Mouse (Mus musculus) ES-E14 (cell line): Measurements from ENCODE around the gene Phldb3. TPM values are rescaled to one million over a fixed set of nuclear protein-coding genes. Genes with fewer than 3 reads are reported as not detected.

Experiments
- DNase-seq: peaks from one replicate; pipeline ENCODE4 v3.0.0-alpha.2; 2013; ENCODE audit warnings: low read depth, low spot score
- H3K27ac ChIP-seq: 2 replicates; pipeline ENCODE4 v1.5.1; 2012; ENCODE audit warnings: low read depth, mild to moderate bottlenecking, low read length, moderate library complexity, mixed read lengths; ENCODE audit not compliant: poor library complexity, insufficient read depth, severe bottlenecking
- H3K36me3 ChIP-seq: 2 replicates; pipeline ENCODE4 v1.6.1; 2012; ENCODE audit warnings: mild to moderate bottlenecking, low read length, moderate library complexity, mixed read lengths; ENCODE audit not compliant: control insufficient read depth, poor library complexity, insufficient read depth, severe bottlenecking
- H3K4me1 ChIP-seq, 2 experiments: fragments of 150-350 bp in 1 of 2; sonication (generic) in 1 of 2; 2 replicates each; pipeline ENCODE4 v1.6.1; 2012; ENCODE audit warnings: low read length in 2 of 2, mild to moderate bottlenecking in 1 of 2, mixed read lengths in 1 of 2; ENCODE audit not compliant: control insufficient read depth in 2 of 2, insufficient read depth in 2 of 2, poor library complexity in 1 of 2
- H3K4me3 ChIP-seq, 2 experiments: fragments of 150-350 bp in 1 of 2; sonication (generic) in 1 of 2; 2 replicates each; pipeline ENCODE4 v1.5.1; 2012; ENCODE audit warnings: low read length in 2 of 2, low read depth in 1 of 2, mild to moderate bottlenecking in 1 of 2, mixed read lengths in 1 of 2; ENCODE audit not compliant: insufficient read depth in 1 of 2, poor library complexity in 1 of 2, severe bottlenecking in 1 of 2
- H3K9ac ChIP-seq: 2 replicates; pipeline ENCODE4 v1.6.1; 2012; ENCODE audit warnings: low read depth, mild to moderate bottlenecking, low read length, mixed read lengths; ENCODE audit not compliant: poor library complexity, insufficient read depth, severe bottlenecking
- H3K9me3 ChIP-seq: fragments of 150-350 bp; sonication (generic); 2 replicates; pipeline ENCODE4 v1.6.1; 2012; ENCODE audit warnings: low read depth, mild to moderate bottlenecking, low read length; ENCODE audit not compliant: control insufficient read depth, insufficient read depth
- CHD2 ChIP-seq: IDR thresholded peaks from 2 replicates; pipeline ENCODE4 v1.6.1; 2014; ENCODE audit warnings: mild to moderate bottlenecking, low read depth, low read length, inconsistent platforms
- HCFC1 ChIP-seq: IDR thresholded peaks from 2 replicates; pipeline ENCODE4 v1.6.1; 2012; ENCODE audit warnings: low read length, inconsistent platforms, borderline replicate concordance; ENCODE audit not compliant: insufficient read depth
- MAFK ChIP-seq: IDR thresholded peaks from 2 replicates; pipeline ENCODE4 v1.6.1; 2014; ENCODE audit warnings: mild to moderate bottlenecking, low read depth, low read length, inconsistent platforms; ENCODE audit not compliant: insufficient read depth
- ZC3H11A ChIP-seq: IDR thresholded peaks from 2 replicates; pipeline ENCODE4 v1.6.1; 2012; ENCODE audit warnings: low read depth, mild to moderate bottlenecking, inconsistent platforms, low read length, borderline replicate concordance
- ZNF384 ChIP-seq: IDR thresholded peaks from 2 replicates; pipeline ENCODE4 v1.6.1; 2012; ENCODE audit warnings: low read depth, low read length, inconsistent platforms
- in situ Hi-C, 2 experiments: fragments of 600-800 bp; cut with MboI; formaldehyde crosslinking; loops; one replicate each; pipeline ENCODE4 v1.15.1; 2025; ENCODE audit warnings: low sequenced_read_pairs in 2 of 2, inconsistent platforms in 1 of 2; ENCODE audit not compliant: unreplicated experiment in 2 of 2
- total RNA-seq: library from RNA; depleted of rRNA; stranded (reverse); fragments of 300-350 nt; gene quantifications from 2 replicates; pipeline ENCODE4 v1.2.3, GENCODE M21; 2012; rRNA removed

Phldb3 gene
- total RNA-seq, 1 experiment, result 1.5 TPM

- Histone ChIP-seq H3K27ac (no peak within 1 kb of the TSS), H3K4me3 (no peak within 1 kb of the TSS), H3K4me1 (no peaks in the 10 kb centered on the region), H3K36me3 (no peaks in the 10 kb centered on the region), H3K9me3 (no peaks in the 10 kb centered on the region), H3K9ac (no peak within 1 kb of the TSS)
- TF ChIP-seq MAFK (no peak), HCFC1 (no peak), ZNF384 (no peak), ZC3H11A (no peak), CHD2 (no peak)
- no peak for DNase-seq
- in situ Hi-C loops, result no loop called here
These were observed 66.0 kb downstream of the Phldb3 start, which contains the start of gene Tex101 for GRCm38 (mm10) chr7:24676575-24676974. Gene Tex101, minus strand, starts transcription at chr7:24676675.

Other genes starting within 250 kb of the Phldb3 start
- 3.2 and 5.3 TPM in 2 replicates for gene Kcnn4, start 240.5 kb upstream of the Phldb3 start, total RNA-seq
- 25.7 and 35.7 TPM in 2 replicates for gene Smg9, start 211.1 kb upstream of the Phldb3 start, total RNA-seq
- gene Irgc1, start 158.5 kb upstream of the Phldb3 start, total RNA-seq, result 0.16 TPM in 1 of 2 replicates, not detected in the other
- gene Plaur, start 148.3 kb upstream of the Phldb3 start, total RNA-seq, result 99.5 and 118 TPM in 2 replicates
- gene Cadm4, start 128.7 kb upstream of the Phldb3 start, total RNA-seq, result 10.8 and 21.4 TPM in 2 replicates
- 94.1 and 114 TPM in 2 replicates for gene Zfp428, start 103.8 kb upstream of the Phldb3 start, total RNA-seq
- 1.2 and 1.6 TPM in 2 replicates for gene AC161166.1, start 98.3 kb upstream of the Phldb3 start, total RNA-seq
- 6.2 and 6.4 TPM in 2 replicates for gene Irgq, start 80.1 kb upstream of the Phldb3 start, total RNA-seq
- 0.58 TPM in 1 of 2 replicates, not detected in the other for gene Pinlyp, start 64.6 kb upstream of the Phldb3 start, total RNA-seq
- gene Xrcc1, start 64.5 kb upstream of the Phldb3 start, total RNA-seq, result 69.7 and 144 TPM in 2 replicates
- gene Ethe1, start 23.2 kb upstream of the Phldb3 start, total RNA-seq, result 14.3 and 14.7 TPM in 2 replicates
- 0.22 TPM in 1 of 2 replicates, not detected in the other for gene Zfp575, start 23.1 kb upstream of the Phldb3 start, total RNA-seq
- 0.13 and 0.32 TPM in 2 replicates for gene Lypd3, start 25.8 kb downstream of the Phldb3 start, total RNA-seq
- 9.5 and 10.0 TPM in 2 replicates for gene Tex101, start 65.9 kb downstream of the Phldb3 start, total RNA-seq
- not detected in 2 replicates for gene BC049730, start 98.5 kb downstream of the Phldb3 start, total RNA-seq
- gene Gm4763, start 116.1 kb downstream of the Phldb3 start, total RNA-seq, result not detected in 2 replicates
- gene Cd177, start 149.5 kb downstream of the Phldb3 start, total RNA-seq, result 0.22 TPM in 1 of 2 replicates, not detected in the other
- 0.89 and 1.6 TPM in 2 replicates for gene Ceacam10, start 166.4 kb downstream of the Phldb3 start, total RNA-seq